In the genomic region with DNA sequence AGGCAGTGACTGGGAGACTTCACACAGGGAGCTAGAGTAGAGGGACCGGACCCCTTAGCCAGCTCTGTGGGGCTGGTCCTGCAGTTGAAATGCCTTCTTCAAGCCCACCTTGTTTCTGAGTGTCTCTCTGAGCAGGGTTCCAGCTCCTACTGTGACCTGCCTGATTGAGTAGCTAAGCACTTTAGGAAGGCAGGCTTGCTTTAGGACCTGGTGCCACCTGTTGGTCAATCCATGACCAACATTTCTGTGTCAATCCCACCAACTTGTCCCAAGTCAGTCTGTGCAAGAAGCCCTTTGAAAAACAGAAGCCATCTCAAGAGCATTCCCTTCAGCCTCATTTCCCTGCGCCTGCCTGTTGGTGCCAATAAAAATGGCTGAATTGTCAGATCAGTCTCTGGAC, we compare ENCODE assay signal across 7 mouse cellular contexts.
A peak's percentile ranks its signal among the peaks of the same experiment; 100 is the strongest.
DNase-seq lines count a peak whose midpoint lies in the region; ATAC-seq and TF ChIP-seq lines count a peak whose summit lies in the region.

No protein-coding gene starts in this region.

- H3K4me2 ChIP-seq in liver, postnatal 0 days (ENCODE audit: low read depth, low read length) = no peak overlapping the region

- H3K36me3 ChIP-seq in kidney, adult 2 months (ENCODE audit: control insufficient read depth, insufficient read depth, low read length) = no peaks in the 10 kb centered on the region
- H3K36me3 ChIP-seq in liver, postnatal 0 days (replicated peaks; ENCODE audit: insufficient read depth, low read length) = no peaks in the 10 kb centered on the region

- no peaks in the 10 kb centered on the region for H3K27me3 ChIP-seq in kidney, adult 2 months (replicated peaks; ENCODE audit: control insufficient read depth, insufficient read depth, low read length)
- H3K27me3 ChIP-seq in liver, postnatal 0 days (ENCODE audit: insufficient read depth, low read length) = no peaks in the 10 kb centered on the region

- no peak overlapping the region for H3K9ac ChIP-seq in liver, postnatal 0 days (replicated peaks)

- DNase-seq in right cerebral cortex, adult 18-20 months = peak; percentile 24
- no peak for DNase-seq in right cerebral cortex, postnatal 25 days
- peak; percentile 52 for DNase-seq in adrenal gland, adult 2 months
- DNase-seq in embryo, embryonic 11 days = peak; percentile 74
- DNase-seq in kidney, adult 2 months = peak; percentile 45
- peak; percentile 34 for DNase-seq in liver, postnatal 0 days
- DNase-seq in right cerebral cortex, postnatal 4 days = peak; percentile 37

- ATAC-seq in liver, postnatal 0 days = no peak

- 61% methylated on average over 2 of the region's 2 CpGs for WGBS in kidney, adult 2 months
- 61% methylated on average over 2 of the region's 2 CpGs for WGBS in liver, postnatal 0 days (ENCODE audit: insufficient replicate concordance)

- H3K4me1 ChIP-seq in kidney, adult 2 months (ENCODE audit: control insufficient read depth, insufficient read depth, low read length) = no peaks in the 10 kb centered on the region
- H3K4me1 ChIP-seq in liver, postnatal 0 days (ENCODE audit: insufficient read depth) = no peaks in the 10 kb centered on the region

- no peak for TF ChIP-seq EP300 in liver, postnatal 0 days (IDR thresholded peaks at IDR 0.05; ENCODE audit: low read depth)

- H3K9me3 ChIP-seq in liver, postnatal 0 days (ENCODE audit: low read length) = no peaks in the 10 kb centered on the region

- no peak overlapping the region for H3K27ac ChIP-seq in kidney, adult 2 months (ENCODE audit: insufficient read depth, low read depth, low read length)
- H3K27ac ChIP-seq in liver, postnatal 0 days (ENCODE audit: low read depth) = no peak overlapping the region

- TF ChIP-seq POLR2A in kidney, adult 2 months (IDR thresholded peaks at IDR 0.05; ENCODE audit: low read depth, low read length) = no peak

- TF ChIP-seq CTCF in kidney, adult 2 months (conservative IDR thresholded peaks at IDR 0.05; ENCODE audit: insufficient read depth, insufficient read length, low read depth, low read length) = peak; percentile 77
- TF ChIP-seq CTCF in liver, postnatal 0 days (IDR thresholded peaks at IDR 0.05; ENCODE audit: low read depth) = peak; percentile 71

- no peak overlapping the region for H3K4me3 ChIP-seq in kidney, adult 2 months (ENCODE audit: insufficient read depth, low read depth, low read length)
- H3K4me3 ChIP-seq in liver, postnatal 0 days (ENCODE audit: low read depth, low read length) = no peak overlapping the region
